Mouse (Mus musculus) intestine, embryonic 14.5 days (tissue): ENCODE data around the gene Trpc7. TPM values are rescaled to one million over a fixed set of nuclear protein-coding genes. Genes with fewer than 3 reads are reported as not detected.

Source experiments
- ATAC-seq: fragments of 200-750 bp; cut with Nextera tagmentation; replicated peaks from 2 replicates; pipeline ENCODE4 v1.8.0; 2017; ENCODE audit warnings: low read depth, moderate number of reproducible peaks, moderate TSS enrichment, moderate library complexity; ENCODE audit not compliant: low FRiP score, low TSS enrichment
- DNase-seq: peaks from one replicate; pipeline ENCODE4 v3.0.0-alpha.2; 2018; ENCODE audit warnings: low spot score
- H3K27ac ChIP-seq: fragments of 300-500 bp; sonication (generic); 2 replicates; pipeline ENCODE4 v1.5.1; 2014; ENCODE audit warnings: low read depth, mild to moderate bottlenecking, control low read depth
- H3K27me3 ChIP-seq: fragments of 300-500 bp; sonication (generic); replicated peaks from 2 replicates; pipeline ENCODE4 v1.6.1; 2014; ENCODE audit warnings: low read length, control low read depth; ENCODE audit not compliant: control insufficient read depth, insufficient read depth
- H3K36me3 ChIP-seq: fragments of 300-500 bp; sonication (generic); 2 replicates; pipeline ENCODE4 v1.6.1; 2014; ENCODE audit warnings: low read length, control low read depth; ENCODE audit not compliant: control insufficient read depth, insufficient read depth
- H3K4me1 ChIP-seq: fragments of 300-500 bp; sonication (generic); replicated peaks from 2 replicates; pipeline ENCODE4 v1.6.1; 2014; ENCODE audit warnings: low read length, control low read depth, mixed read lengths; ENCODE audit not compliant: control insufficient read depth, insufficient read depth
- H3K4me2 ChIP-seq: fragments of 300-500 bp; sonication (generic); 2 replicates; pipeline ENCODE4 v1.6.1; 2014; ENCODE audit warnings: low read length
- H3K4me3 ChIP-seq: fragments of 300-500 bp; sonication (generic); 2 replicates; pipeline ENCODE4 v1.5.1; 2014; ENCODE audit warnings: low read depth, low read length, control low read depth, mixed read lengths
- H3K9ac ChIP-seq: fragments of 300-500 bp; sonication (generic); 2 replicates; pipeline ENCODE4 v1.6.1; 2014; ENCODE audit warnings: mild to moderate bottlenecking, low read length
- H3K9me3 ChIP-seq: fragments of 300-500 bp; sonication (generic); 2 replicates; pipeline ENCODE4 v1.6.1; 2016; ENCODE audit warnings: low read length, control low read depth; ENCODE audit not compliant: control insufficient read depth
- WGBS: fragments of 180-500 bp; shearing (Covaris S2); extraction: QIAGEN DNeasy Blood & Tissue Kit; methylation state at CpG from one replicate; pipeline ENCODE4 v1.1.7; 2014; 5-methylcytosine and 5-hydroxymethylcytosine counted together
- polyA plus RNA-seq: library from polyadenylated mRNA; unstranded; fragments of >200 nt; fragmentation: Nextera tagmentation; extraction: Ambion mirVana; gene quantifications from 2 replicates; pipeline ENCODE4 v1.2.1, GENCODE M21; 2014

Gene Trpc7
- polyA plus RNA-seq, 1 experiment from 2014 or later, result not detected

GRCm38 (mm10) chr13:56894543-56894942 is 1.2 kb downstream of the Trpc7 start:
- Histone ChIP-seq H3K4me3 (no peak overlapping the region), H3K27ac (no peak overlapping the region), H3K4me1 (no peaks in the 10 kb centered on the region), H3K9me3 (no peaks in the 10 kb centered on the region), H3K4me2 (no peak overlapping the region), H3K9ac (no peak overlapping the region), H3K27me3 (no peaks in the 10 kb centered on the region), H3K36me3 (no peaks in the 10 kb centered on the region)
- no peak for ATAC-seq
- no peak for DNase-seq
- WGBS, result 83% methylated on average over 5 of the region's 5 CpGs

- H3K4me1 ChIP-seq, result no peaks in the 10 kb centered on the region
- no peaks in the 10 kb centered on the region for H3K27me3 ChIP-seq
- DNase-seq, result no peak
- no peak overlapping the region for H3K27ac ChIP-seq
- no peak for ATAC-seq
- WGBS, result 39% methylated on average over 7 of the region's 7 CpGs
- no peaks in the 10 kb centered on the region for H3K9me3 ChIP-seq
- H3K36me3 ChIP-seq, result no peaks in the 10 kb centered on the region
- no peak overlapping the region for H3K4me2 ChIP-seq
- H3K4me3 ChIP-seq, result no peak overlapping the region
- H3K9ac ChIP-seq, result no peak overlapping the region
These were observed 5.9 kb downstream of the Trpc7 start for GRCm38 (mm10) chr13:56889888-56890287.

GRCm38 (mm10) chr13:56882931-56883330 is 12.9 kb downstream of the Trpc7 start:
- no peak for DNase-seq
- H3K4me1 ChIP-seq, result no peaks in the 10 kb centered on the region
- H3K4me3 ChIP-seq, result no peak overlapping the region
- ATAC-seq, result no peak
- no peaks in the 10 kb centered on the region for H3K36me3 ChIP-seq
- H3K9me3 ChIP-seq, result no peaks in the 10 kb centered on the region
- 84% methylated on average over 12 of the region's 12 CpGs for WGBS
- no peaks in the 10 kb centered on the region for H3K27me3 ChIP-seq
- H3K4me2 ChIP-seq, result no peak overlapping the region
- no peak overlapping the region for H3K9ac ChIP-seq
- no peak overlapping the region for H3K27ac ChIP-seq

DNA sequence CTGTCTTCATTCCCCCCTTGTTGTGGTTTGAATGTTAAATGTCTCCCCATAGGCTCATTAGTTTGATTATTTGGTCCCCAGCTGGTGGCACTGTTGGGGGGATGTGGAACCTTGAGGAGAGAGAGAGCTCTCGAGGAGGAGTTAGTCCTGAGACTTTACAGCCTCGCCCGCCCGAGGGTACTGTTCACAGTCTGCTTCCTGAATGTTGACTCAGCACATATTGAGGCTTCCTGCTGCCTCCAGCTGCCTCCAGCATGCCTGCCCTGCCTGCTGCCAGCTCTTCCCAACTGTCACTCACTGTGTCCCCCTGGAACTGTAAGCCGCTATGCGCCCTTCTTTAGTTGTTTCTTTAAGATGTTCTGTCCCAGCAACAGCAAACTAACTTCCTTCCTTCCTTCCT is 31.2 kb downstream of the Trpc7 start:
- H3K4me3 ChIP-seq, result no peak overlapping the region
- H3K9me3 ChIP-seq, result no peaks in the 10 kb centered on the region
- DNase-seq, result no peak
- no peaks in the 10 kb centered on the region for H3K4me1 ChIP-seq
- no peak overlapping the region for H3K4me2 ChIP-seq
- no peaks in the 10 kb centered on the region for H3K27me3 ChIP-seq
- no peak for ATAC-seq
- H3K27ac ChIP-seq, result no peak overlapping the region
- WGBS, result 76% methylated on average over 6 of the region's 6 CpGs
- no peak overlapping the region for H3K9ac ChIP-seq
- H3K36me3 ChIP-seq, result no peaks in the 10 kb centered on the region

DNA sequence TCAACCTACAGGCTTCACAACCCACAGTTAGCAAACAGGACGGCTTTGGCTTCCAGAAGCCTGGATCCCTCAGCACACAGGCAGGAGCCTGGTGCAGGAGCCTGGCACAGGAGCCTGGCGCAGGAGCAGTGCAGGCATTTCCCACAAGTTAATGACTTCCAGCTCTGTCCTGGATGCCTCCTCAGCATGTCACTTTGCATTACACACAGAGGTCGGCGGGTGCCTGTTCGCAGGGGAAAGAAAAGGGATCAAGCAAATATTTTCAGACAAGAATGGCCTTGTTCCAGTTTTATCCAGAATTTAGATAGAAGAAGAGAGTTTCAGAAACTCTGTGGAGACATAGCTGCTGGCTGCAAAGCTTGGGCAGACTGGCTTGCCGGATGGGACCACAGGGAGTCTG is 33.8 kb downstream of the Trpc7 start:
- ATAC-seq (no peak), DNase-seq (no peak)
- no peak overlapping the region for H3K4me3 ChIP-seq
- H3K4me1 ChIP-seq, result no peaks in the 10 kb centered on the region
- no peak overlapping the region for H3K9ac ChIP-seq
- H3K27me3 ChIP-seq, result no peaks in the 10 kb centered on the region
- H3K36me3 ChIP-seq, result no peaks in the 10 kb centered on the region
- no peaks in the 10 kb centered on the region for H3K9me3 ChIP-seq
- no peak overlapping the region for H3K27ac ChIP-seq
- H3K4me2 ChIP-seq, result no peak overlapping the region
- 60% methylated on average over 6 of the region's 6 CpGs for WGBS

GRCm38 (mm10) chr13:56854506-56854905 is 41.3 kb downstream of the Trpc7 start:
- Histone ChIP-seq H3K36me3 (no peaks in the 10 kb centered on the region), H3K9me3 (no peaks in the 10 kb centered on the region), H3K4me1 (no peaks in the 10 kb centered on the region), H3K27ac (no peak overlapping the region), H3K4me2 (no peak overlapping the region), H3K9ac (no peak overlapping the region), H3K27me3 (no peaks in the 10 kb centered on the region), H3K4me3 (no peak overlapping the region)
- DNase-seq (no peak), ATAC-seq (no peak)
- WGBS, result 62% methylated on average over 8 of the region's 8 CpGs

GRCm38 (mm10) chr13:56853436-56853835 is 42.4 kb downstream of the Trpc7 start:
- Histone ChIP-seq H3K9me3 (no peaks in the 10 kb centered on the region), H3K36me3 (no peaks in the 10 kb centered on the region), H3K4me3 (no peak overlapping the region), H3K27me3 (no peaks in the 10 kb centered on the region), H3K4me2 (no peak overlapping the region), H3K9ac (no peak overlapping the region), H3K27ac (no peak overlapping the region), H3K4me1 (no peaks in the 10 kb centered on the region)
- DNase-seq, result no peak
- no peak for ATAC-seq
- WGBS, result 66% methylated on average over 5 of the region's 5 CpGs

DNA sequence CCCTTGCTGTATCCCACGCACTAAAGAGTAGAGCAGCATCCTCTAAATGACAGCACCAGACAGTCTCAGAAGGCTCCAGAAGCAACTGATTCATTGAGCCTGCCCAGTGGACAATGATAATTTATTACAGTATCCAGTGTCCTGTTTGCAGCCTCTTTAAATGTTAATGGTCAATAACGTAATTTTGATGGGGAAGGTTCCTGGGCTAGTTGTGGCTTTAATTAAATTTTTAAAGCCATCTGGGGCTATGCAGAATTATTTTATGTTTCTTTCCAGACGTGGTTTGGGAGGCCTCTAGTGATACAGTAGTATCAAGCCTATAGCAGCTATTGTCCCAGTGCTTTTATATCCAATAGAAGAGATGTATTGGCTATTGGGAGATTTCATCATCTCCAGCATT is 49.9 kb downstream of the Trpc7 start:
- no peaks in the 10 kb centered on the region for H3K4me1 ChIP-seq
- no peak overlapping the region for H3K4me3 ChIP-seq
- DNase-seq (no peak), ATAC-seq (no peak)
- H3K27ac ChIP-seq, result no peak overlapping the region
- no peaks in the 10 kb centered on the region for H3K27me3 ChIP-seq
- H3K9me3 ChIP-seq, result no peaks in the 10 kb centered on the region
- no peaks in the 10 kb centered on the region for H3K36me3 ChIP-seq
- 77% methylated on average over 3 of the region's 3 CpGs for WGBS
- no peak overlapping the region for H3K4me2 ChIP-seq
- H3K9ac ChIP-seq, result no peak overlapping the region

GRCm38 (mm10) chr13:56815471-56815870 is 80.3 kb downstream of the Trpc7 start:
- no peak overlapping the region for H3K9ac ChIP-seq
- H3K4me1 ChIP-seq, result no peaks in the 10 kb centered on the region
- H3K4me3 ChIP-seq, result no peak overlapping the region
- H3K27me3 ChIP-seq, result no peaks in the 10 kb centered on the region
- H3K4me2 ChIP-seq, result no peak overlapping the region
- ATAC-seq, result no peak
- no peaks in the 10 kb centered on the region for H3K9me3 ChIP-seq
- no peak for DNase-seq
- H3K36me3 ChIP-seq, result no peaks in the 10 kb centered on the region
- H3K27ac ChIP-seq, result no peak overlapping the region
- WGBS, result 89% methylated on average over 12 of the region's 12 CpGs
